Mouse (Mus musculus): ENCODE results near the gene Hpdl.
A peak's percentile ranks its signal among the peaks of the same experiment; 100 is the strongest.
"Not testable (repeated sequence)": the region's sequence is repeated elsewhere in the genome, so short reads cannot be mapped to it uniquely, and the experiment has no call there.

The Hpdl gene

GRCm38 (mm10) chr4:116821694-116822016, at the start of gene Hpdl:
Gene Hpdl, minus strand, starts transcription at chr4:116821707.
- no peak for DNase-seq

- DNase-seq: no peak
These were observed 48.4 kb upstream of the Hpdl start for GRCm38 (mm10) chr4:116869898-116870297.

GRCm38 (mm10) chr4:116862023-116862422, 40.5 kb upstream of the Hpdl start:
- no peak for DNase-seq

GRCm38 (mm10) chr4:116859711-116860110, 38.2 kb upstream of the Hpdl start:
- no peak for DNase-seq

- DNase-seq: no peak
These were observed 35.7 kb upstream of the Hpdl start for GRCm38 (mm10) chr4:116857203-116857602.

GRCm38 (mm10) chr4:116854286-116854685, 32.8 kb upstream of the Hpdl start:
- no peak for DNase-seq

- DNase-seq: no peak
These were observed 28.4 kb upstream of the Hpdl start for GRCm38 (mm10) chr4:116849901-116850300.

- no peak for DNase-seq
These were observed 22.8 kb upstream of the Hpdl start for GRCm38 (mm10) chr4:116844324-116844723.

- no peak for DNase-seq
These were observed 19.3 kb upstream of the Hpdl start for GRCm38 (mm10) chr4:116840841-116841240.

GRCm38 (mm10) chr4:116840096-116840495, 18.6 kb upstream of the Hpdl start:
- not testable (repeated sequence) for DNase-seq

GRCm38 (mm10) chr4:116838999-116839398, 17.5 kb upstream of the Hpdl start:
- DNase-seq: no peak

GRCm38 (mm10) chr4:116830070-116830368, 8.5 kb upstream of the Hpdl start:
- no peak for DNase-seq

- DNase-seq: no peak
These were observed 8.0 kb upstream of the Hpdl start for GRCm38 (mm10) chr4:116829364-116830069.

- no peak for DNase-seq
These were observed 6.3 kb upstream of the Hpdl start for GRCm38 (mm10) chr4:116827819-116828218.

- peak; percentile 64 for DNase-seq
These were observed 3.1 kb upstream of the Hpdl start for GRCm38 (mm10) chr4:116824541-116825004.

- DNase-seq: peak; percentile 33
These were observed 409 bp downstream of the Hpdl start for GRCm38 (mm10) chr4:116820902-116821693.

GRCm38 (mm10) chr4:116819968-116820901, 1.3 kb downstream of the Hpdl start:
- no peak for DNase-seq

GRCm38 (mm10) chr4:116817486-116817885, 4.0 kb downstream of the Hpdl start:
- DNase-seq: no peak

- no peak for DNase-seq
These were observed 6.2 kb downstream of the Hpdl start for GRCm38 (mm10) chr4:116815276-116815675.

- no peak for DNase-seq
These were observed 10.5 kb downstream of the Hpdl start for GRCm38 (mm10) chr4:116811012-116811411.

GRCm38 (mm10) chr4:116807197-116808129, 14.0 kb downstream of the Hpdl start, which contains the start of the genes Toe1 and Mutyh:
Gene Toe1, minus strand, starts transcription at chr4:116807640.
Gene Mutyh, plus strand, starts transcription at chr4:116807723.
- peak; percentile 95 for DNase-seq

GRCm38 (mm10) chr4:116799901-116800300, 21.6 kb downstream of the Hpdl start:
- no peak for DNase-seq
